Mouse (Mus musculus) megakaryocyte, embryonic 14.5 days (primary cell): ENCODE data around the gene Trp53rka.

ENCODE experiments used
- FLI1 ChIP-seq: IDR thresholded peaks from 2 replicates; pipeline ENCODE4 v1.6.1; 2012; ENCODE audit warnings: low read length, inconsistent platforms, mixed read lengths
- GATA1 ChIP-seq: IDR thresholded peaks from 3 replicates; pipeline ENCODE4 v1.6.1; 2012; ENCODE audit warnings: mixed read lengths, low read length, inconsistent platforms, borderline replicate concordance

DNA sequence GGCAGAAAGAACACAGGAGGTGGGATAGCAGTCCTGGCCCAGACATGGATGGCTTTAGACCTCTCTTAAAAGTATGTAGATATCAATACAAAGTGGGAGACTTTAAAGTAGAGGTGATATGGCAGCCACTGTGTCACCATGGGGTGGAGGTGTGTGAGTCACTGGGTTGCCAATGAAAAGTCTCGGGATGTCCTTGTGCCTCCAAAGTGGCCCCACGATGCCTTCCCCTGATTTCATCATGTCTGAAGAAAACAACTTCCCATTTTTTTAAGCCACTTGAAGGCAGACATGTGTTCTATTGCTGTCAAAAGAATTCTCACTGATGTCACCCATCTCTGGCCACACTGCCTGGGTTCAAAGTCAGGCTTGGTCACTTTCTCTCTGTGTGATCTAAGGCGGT, 48.3 kb downstream of the Trp53rka start:
- no peak for TF ChIP-seq GATA1
- no peak for TF ChIP-seq FLI1
